Mouse (Mus musculus) intestine, postnatal 0 days (tissue): Measurements from ENCODE around the gene Acp4. TPM values are rescaled to one million over a fixed set of nuclear protein-coding genes. Genes with fewer than 3 reads are reported as not detected.
A peak's percentile ranks its signal among the peaks of the same experiment; 100 is the strongest.
"Not testable (repeated sequence)": the region's sequence is repeated elsewhere in the genome, so short reads cannot be mapped to it uniquely, and the experiment has no call there.

Experiments
- ATAC-seq: fragments of 200-750 bp; cut with Nextera tagmentation; 2 replicates; pipeline ENCODE4 v1.8.0; 2017; ENCODE audit warnings: mild to moderate bottlenecking, moderate TSS enrichment, moderate library complexity
- H3K27ac ChIP-seq: fragments of 300-500 bp; sonication (generic); 2 replicates; pipeline ENCODE4 v1.5.1; 2014; ENCODE audit warnings: mild to moderate bottlenecking, low read depth, low read length, moderate library complexity
- H3K27me3 ChIP-seq: fragments of 300-500 bp; sonication (generic); replicated peaks from 2 replicates; pipeline ENCODE4 v1.6.1; 2014; ENCODE audit warnings: low read length, mixed read lengths; ENCODE audit not compliant: control insufficient read depth, insufficient read depth
- H3K36me3 ChIP-seq: fragments of 300-500 bp; sonication (generic); 2 replicates; pipeline ENCODE4 v1.6.1; 2014; ENCODE audit warnings: mild to moderate bottlenecking, moderate library complexity; ENCODE audit not compliant: control insufficient read depth, insufficient read depth
- H3K4me1 ChIP-seq: fragments of 300-500 bp; sonication (generic); replicated peaks from 2 replicates; pipeline ENCODE4 v1.6.1; 2014; ENCODE audit warnings: antibody characterized with exemption, low read length, mixed read lengths; ENCODE audit not compliant: control insufficient read depth, insufficient read depth
- H3K4me2 ChIP-seq: fragments of 300-500 bp; sonication (generic); replicated peaks from 2 replicates; pipeline ENCODE4 v1.6.1; 2014; ENCODE audit warnings: low read depth, mild to moderate bottlenecking, moderate library complexity
- H3K4me3 ChIP-seq: fragments of 300-500 bp; sonication (generic); 2 replicates; pipeline ENCODE4 v1.5.1; 2014; ENCODE audit warnings: low read depth, low read length
- H3K9ac ChIP-seq: fragments of 300-500 bp; sonication (generic); 2 replicates; pipeline ENCODE4 v1.6.1; 2014; ENCODE audit warnings: mild to moderate bottlenecking, low read depth, low read length
- H3K9me3 ChIP-seq: fragments of 300-500 bp; sonication (generic); 2 replicates; pipeline ENCODE4 v1.6.1; 2016; ENCODE audit warnings: mixed run types; ENCODE audit not compliant: control insufficient read depth
- CTCF ChIP-seq: sonication (generic); IDR thresholded peaks from 2 replicates; pipeline ENCODE4 v1.5.1; 2016; ENCODE audit warnings: low read depth, mild to moderate bottlenecking, control low read depth, antibody characterized with exemption, moderate library complexity
- WGBS: fragments of 180-500 bp; shearing (Covaris S2); extraction: QIAGEN DNeasy Blood & Tissue Kit; methylation state at CpG from one replicate; pipeline ENCODE4 v1.1.7; 2014; 5-methylcytosine and 5-hydroxymethylcytosine counted together
- polyA plus RNA-seq: library from polyadenylated mRNA; unstranded; fragments of >200 nt; fragmentation: Nextera tagmentation; extraction: Ambion mirVana; gene quantifications from 2 replicates; pipeline ENCODE4 v1.2.1, GENCODE M21; 2015

The Acp4 gene
- polyA plus RNA-seq, 1 experiment from 2014 or later: not detected

DNA sequence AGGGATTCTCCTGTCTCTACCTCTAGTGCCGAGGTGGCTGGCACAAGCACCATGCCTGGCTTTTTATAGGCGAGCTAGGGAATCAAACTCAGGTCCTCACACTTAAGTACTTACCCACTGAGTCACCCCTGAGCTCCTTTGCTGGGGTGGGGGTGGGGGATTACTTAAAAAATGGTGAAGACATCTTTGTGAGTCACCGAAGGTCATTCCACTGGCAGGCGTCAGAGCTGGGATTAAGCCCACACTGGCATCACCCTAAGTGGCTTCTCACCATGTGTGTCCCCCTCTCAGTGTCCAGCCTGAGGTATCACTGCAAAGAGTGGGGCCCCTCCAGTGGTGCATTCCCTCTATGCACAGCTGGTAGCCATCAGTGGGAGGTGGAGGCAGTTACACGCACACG is 3.2 kb upstream of the Acp4 start:
- 63% methylated on average over 6 of the region's 6 CpGs for WGBS
- no peak overlapping the region for H3K9ac ChIP-seq
- H3K9me3 ChIP-seq: no peaks in the 10 kb centered on the region
- no peaks in the 10 kb centered on the region for H3K36me3 ChIP-seq
- H3K27me3 ChIP-seq: peaks cover 4% of the 10 kb centered on the region; the same call in 1 of the 2 replicates
- no peak overlapping the region for H3K4me2 ChIP-seq
- H3K4me3 ChIP-seq: no peak overlapping the region
- no peak for ATAC-seq
- no peaks in the 10 kb centered on the region; the same call in 1 of the 2 replicates for H3K4me1 ChIP-seq
- no peak overlapping the region for H3K27ac ChIP-seq
- no peak for TF ChIP-seq CTCF

DNA sequence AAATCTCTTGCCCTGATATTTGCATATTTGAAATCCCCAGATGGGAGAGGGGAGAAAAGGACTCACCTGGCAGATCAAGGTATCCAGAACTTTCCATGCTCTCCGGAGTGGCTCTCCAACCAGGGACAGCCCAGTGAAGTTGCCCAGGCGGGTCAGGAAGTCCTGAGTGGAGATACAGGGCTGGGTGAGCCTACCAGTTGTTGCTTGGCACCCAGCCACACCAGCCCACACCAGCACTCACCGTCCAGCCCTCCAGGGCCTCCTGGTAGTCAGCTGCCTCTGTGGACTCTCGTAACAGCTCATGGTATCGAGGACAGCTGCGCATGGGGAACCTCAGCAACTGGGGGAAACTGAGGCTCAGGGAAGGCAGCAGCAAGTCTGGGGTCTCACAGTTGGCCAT is 2.2 kb downstream of the Acp4 start:
- Histone ChIP-seq H3K36me3 (peaks cover 23% of the 10 kb centered on the region), H3K9ac (no peak overlapping the region), H3K4me1 (no peaks in the 10 kb centered on the region), H3K27ac (no peak overlapping the region), H3K9me3 (no peaks in the 10 kb centered on the region), H3K27me3 (no peaks in the 10 kb centered on the region), H3K4me3 (no peak overlapping the region), H3K4me2 (no peak overlapping the region)
- TF ChIP-seq CTCF: no peak
- ATAC-seq: no peak
- WGBS: 63% methylated on average over 6 of the region's 6 CpGs

DNA sequence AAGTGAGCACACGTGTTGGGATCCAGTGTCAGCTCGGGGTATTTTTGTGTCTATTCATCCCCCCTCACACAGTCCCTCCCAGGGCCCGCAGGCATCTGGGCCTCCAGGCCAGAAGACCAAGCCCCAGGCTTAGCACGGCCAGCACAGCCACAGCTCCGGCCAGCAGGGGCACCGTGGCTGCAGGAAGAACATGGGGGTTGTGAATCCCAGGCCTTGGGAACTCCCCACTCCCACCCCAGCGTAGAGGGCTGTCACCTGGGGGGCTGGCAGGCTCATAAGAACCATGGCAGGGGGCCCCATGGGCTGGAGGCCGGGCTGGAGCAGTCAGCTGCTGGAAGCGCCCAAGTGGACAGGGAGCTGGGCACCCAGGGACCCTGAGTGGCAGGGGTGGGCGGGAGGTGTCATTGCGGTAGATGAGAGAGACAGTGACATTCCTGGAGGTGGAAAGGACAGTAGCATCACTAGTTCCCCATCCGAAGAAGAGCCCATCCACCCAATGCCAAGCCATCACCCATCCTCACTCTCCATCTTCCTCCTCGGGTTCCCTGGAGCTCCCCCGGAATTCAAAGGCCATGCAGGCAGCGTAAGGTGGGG is 4.1 kb downstream of the Acp4 start:
- Histone ChIP-seq H3K4me1 (no peaks in the 10 kb centered on the region), H3K36me3 (peaks cover 37% of the 10 kb centered on the region)

DNA sequence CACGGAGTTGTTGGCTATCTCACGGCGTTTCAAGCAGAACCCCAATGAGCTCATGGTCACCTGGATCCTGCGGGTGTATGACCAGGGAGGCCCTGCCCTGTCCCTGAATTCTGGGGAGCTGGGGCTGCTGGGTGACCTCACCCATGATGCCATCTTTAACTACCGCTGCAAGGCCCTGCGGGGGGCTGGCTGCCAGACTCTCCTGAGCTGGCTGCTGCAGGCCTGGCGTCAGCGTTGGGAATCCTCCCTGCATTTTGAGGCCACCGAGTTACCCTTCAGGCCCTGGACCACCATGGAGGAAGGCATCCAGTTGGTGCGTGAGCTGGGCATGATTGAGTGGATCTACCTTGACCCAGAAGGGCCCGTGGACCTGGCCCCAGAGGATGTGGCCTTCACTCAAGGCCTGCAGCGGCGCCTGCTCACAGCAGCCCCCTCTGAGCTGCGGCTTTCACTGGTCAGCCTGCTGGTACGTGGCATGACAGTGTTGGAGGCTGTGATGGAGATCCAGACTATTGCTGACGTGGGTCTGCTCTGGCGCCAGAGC is 6.4 kb downstream of the Acp4 start:
- WGBS: 86% methylated on average over 17 of the region's 17 CpGs
- ATAC-seq, H3K4me3 ChIP-seq, H3K27ac ChIP-seq, H3K9me3 ChIP-seq, H3K9ac ChIP-seq, H3K4me2 ChIP-seq, H3K4me1 ChIP-seq, H3K27me3 ChIP-seq: not testable (repeated sequence)
- H3K36me3 ChIP-seq: peaks cover 39% of the 10 kb centered on the region

More for the DNA sequence above, 4.1 kb downstream of the Acp4 start:
- no peak overlapping the region for H3K4me2 ChIP-seq
- no peak overlapping the region for H3K27ac ChIP-seq
- no peaks in the 10 kb centered on the region for H3K27me3 ChIP-seq
- no peak overlapping the region for H3K9ac ChIP-seq
- WGBS: 68% methylated on average over 15 of the region's 15 CpGs
- H3K9me3 ChIP-seq: no peaks in the 10 kb centered on the region
- 0 out of 2 replicates have a peak, but pooled peaks have one; percentile 6 for TF ChIP-seq CTCF
- no peak overlapping the region for H3K4me3 ChIP-seq
- no peak for ATAC-seq

DNA sequence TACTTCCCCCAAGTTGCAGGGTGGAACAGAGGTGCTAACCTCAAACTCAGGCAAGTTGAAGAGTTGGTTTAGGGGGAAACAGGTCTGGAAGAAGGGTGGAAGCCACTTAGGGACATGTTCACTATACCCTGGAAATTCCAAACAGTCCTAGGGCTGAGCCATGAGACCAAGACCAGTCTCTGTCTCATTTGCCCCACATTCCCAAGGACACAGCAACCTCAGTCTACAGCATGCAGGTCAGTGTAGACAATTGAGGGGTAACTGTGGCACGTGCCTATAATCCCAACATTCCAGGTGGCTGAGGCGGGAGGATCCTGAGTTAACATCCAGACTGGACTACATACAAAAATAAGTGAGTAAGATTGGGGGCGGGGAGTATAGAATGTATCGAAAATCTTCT is 7.9 kb downstream of the Acp4 start:
- no peak overlapping the region for H3K9ac ChIP-seq
- no peaks in the 10 kb centered on the region for H3K27me3 ChIP-seq
- H3K4me2 ChIP-seq: no peak overlapping the region
- no peaks in the 10 kb centered on the region for H3K9me3 ChIP-seq
- WGBS: 89% methylated on average over 4 of the region's 4 CpGs
- ATAC-seq: no peak
- H3K4me1 ChIP-seq: peaks cover 6% of the 10 kb centered on the region
- no peak for TF ChIP-seq CTCF
- no peak overlapping the region for H3K27ac ChIP-seq
- no peak overlapping the region for H3K4me3 ChIP-seq
- H3K36me3 ChIP-seq: peaks cover 39% of the 10 kb centered on the region

DNA sequence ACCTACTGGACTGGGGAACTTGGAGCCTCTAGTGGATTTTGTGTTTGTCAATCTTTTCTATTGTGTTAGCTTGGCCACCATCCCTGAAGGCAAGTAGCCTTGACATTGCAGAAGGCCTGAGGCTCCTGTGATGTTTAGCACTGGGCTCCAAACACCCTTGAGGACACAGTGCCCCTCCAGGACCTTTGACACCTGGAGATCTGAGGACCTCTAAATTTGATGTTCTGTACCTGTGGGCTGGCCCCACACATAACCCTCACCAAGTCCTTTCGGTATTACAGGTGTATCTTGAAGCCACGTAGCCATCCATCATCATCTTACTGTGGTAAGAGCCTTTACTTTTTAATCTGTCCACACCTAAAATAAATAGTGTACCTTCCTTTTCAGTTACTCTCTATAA is 9.2 kb downstream of the Acp4 start:
- no peak overlapping the region for H3K27ac ChIP-seq
- no peaks in the 10 kb centered on the region for H3K27me3 ChIP-seq
- peak overlapping the region; percentile 85; the same call in 1 of the 2 replicates for H3K4me2 ChIP-seq
- TF ChIP-seq CTCF: no peak
- H3K9ac ChIP-seq: no peak overlapping the region
- H3K36me3 ChIP-seq: peaks cover 38% of the 10 kb centered on the region
- H3K4me3 ChIP-seq: no peak overlapping the region
- whole genome bisulfite sequencing: 58% methylated on average over 2 of the region's 2 CpGs
- no peaks in the 10 kb centered on the region for H3K9me3 ChIP-seq
- ATAC-seq: no peak
- H3K4me1 ChIP-seq: peaks cover 6% of the 10 kb centered on the region
